Mouse (Mus musculus): ENCODE data around the gene Cd160.
A peak's percentile ranks its signal among the peaks of the same experiment; 100 is the strongest.

The Cd160 gene

DNA sequence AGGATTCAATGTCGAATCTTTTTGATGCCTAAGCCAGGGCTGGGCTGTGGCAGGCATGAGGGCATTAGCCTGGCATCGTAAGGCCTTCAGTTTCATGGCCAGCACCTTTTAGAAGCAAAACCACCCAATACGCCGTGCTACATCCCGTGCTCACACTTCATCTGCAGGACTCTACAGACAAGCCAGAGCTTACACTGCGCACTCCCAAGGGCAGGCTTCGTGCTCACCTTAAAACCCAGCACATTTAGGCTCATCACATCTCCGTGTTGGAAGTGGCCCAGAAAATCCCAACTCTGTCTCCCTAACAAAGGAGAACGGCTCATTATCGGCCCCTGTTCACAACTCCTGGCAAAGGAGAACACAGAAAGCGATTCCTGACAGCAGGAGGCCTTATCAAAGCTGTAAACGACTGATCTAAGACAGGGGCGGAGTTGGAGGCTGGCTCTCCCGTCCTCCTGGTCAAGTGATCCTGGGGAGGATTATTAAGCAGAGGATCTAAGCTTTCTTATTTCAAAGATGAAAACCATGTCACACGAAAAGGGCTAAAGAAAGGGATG, 765 bp downstream of the Cd160 start:
- DNase-seq (ENCODE audit: low spot score): no peak

DNA sequence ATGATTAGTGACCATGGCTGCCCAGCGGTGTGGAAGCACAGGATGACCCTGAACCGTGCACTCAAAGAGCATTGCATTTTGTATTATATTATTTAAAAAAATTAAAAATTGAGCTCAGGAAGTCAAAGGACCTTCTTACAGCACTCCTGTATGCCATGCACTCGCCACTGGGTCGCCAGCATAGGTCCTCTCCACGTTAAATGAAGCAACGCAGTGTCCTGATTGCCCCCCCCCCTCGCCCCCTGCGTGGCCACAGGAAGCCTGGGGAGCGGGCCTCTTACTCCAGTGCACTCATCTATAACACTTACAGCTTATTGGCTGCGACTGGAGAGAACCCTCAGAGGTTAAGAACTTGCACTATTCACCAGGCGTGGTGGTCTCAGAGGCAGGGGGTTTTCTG, 3.9 kb downstream of the Cd160 start:
- no peak for DNase-seq (ENCODE audit: low spot score)

DNA sequence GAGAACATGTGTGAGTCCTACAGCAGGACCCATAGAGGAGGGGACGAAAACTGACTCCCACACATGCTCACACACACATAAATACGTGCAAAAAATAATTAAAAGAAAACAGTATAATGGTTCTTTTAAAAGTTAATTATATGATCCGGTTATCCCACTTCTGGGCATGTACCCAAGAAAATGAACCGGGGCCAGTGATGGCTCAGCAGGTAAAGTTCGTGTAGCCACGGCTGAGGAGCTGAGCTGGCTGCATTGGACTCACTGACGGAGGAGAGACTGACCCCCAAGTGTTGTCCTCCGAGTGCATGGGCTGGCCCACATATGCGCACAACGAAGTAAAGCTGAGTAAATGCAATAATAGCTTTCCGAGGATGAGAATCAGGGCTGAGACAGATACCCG, 4.5 kb downstream of the Cd160 start:
- DNase-seq (ENCODE audit: low spot score): no peak

DNA sequence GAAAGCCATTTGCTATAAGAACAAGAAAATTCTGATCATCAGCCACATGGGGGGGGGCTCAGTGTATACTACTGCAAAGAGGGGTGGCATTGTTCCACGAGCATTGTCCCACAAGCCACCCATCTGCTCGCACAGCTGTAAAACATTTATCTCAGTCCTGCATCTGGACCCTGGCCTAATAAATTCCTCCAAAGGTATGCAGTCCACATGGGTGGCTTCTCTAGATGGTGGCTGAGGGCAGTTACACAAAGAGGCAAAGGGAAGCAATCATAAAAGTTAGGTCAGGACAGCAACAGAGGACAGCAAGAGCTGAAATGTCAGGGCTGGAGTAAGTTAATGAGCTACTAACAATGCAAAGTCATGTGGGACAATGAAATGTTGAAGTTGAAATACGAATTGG, 5.5 kb downstream of the Cd160 start:
- DNase-seq (ENCODE audit: low spot score): no peak

DNA sequence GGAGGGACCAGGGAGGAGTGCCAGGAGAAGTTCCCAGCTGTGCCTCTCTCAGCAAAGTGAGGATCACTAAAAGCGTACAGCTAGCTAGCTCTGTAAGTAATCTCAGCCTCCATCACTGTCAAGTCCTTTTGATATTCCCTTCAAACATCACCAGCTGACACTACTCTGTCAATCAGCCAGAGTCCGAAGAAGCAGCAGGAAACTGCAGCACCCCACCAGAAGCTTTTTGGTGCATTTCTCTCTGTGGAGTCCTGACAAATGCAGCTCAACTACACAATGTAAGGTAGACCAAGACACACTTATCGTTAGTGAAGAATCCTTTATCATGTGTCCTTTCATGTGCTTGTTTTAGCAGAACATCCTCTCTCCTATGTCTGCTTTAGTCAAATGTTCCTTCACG, 7.6 kb downstream of the Cd160 start:
- DNase-seq (ENCODE audit: low spot score): no peak

DNA sequence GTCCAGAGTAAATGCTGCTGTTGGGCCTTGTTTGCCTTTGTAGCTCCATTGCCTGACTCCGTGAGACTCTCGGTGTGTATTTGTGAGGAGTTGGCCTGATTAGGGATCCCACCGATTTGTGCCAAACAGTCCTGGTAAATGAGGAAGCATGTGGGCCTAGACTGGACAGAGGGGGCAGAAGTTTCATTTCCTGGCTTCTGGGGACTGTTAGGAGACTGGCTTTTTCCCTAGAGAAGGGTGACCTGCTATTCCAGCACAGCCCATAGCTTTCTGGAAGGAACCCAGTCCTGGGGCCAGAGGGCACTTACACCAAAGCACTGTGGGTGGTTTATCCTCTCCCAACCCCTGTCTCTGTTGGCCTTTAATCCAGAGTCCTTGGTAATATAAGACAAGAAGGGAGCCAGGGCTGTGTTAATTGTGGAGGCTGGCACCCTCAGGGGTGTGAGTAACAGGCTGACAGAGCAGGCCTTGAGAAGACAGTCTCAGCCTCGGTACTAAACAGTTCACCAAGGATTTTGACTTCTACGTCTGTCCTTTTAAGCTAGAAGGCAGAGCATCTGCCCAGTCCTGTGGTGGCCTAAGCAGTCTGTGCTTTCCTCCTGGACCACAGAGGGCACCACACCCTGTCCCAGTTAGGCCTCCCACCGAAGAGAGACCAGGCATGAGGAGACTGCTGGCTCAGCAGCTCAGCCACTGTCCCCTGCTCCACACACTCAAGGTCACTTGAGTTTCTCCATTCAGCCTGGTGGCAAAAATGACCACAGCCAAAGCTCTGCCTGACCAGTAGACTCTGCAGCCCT, 8.8 kb downstream of the Cd160 start:
- no peak for DNase-seq (ENCODE audit: low spot score)

DNA sequence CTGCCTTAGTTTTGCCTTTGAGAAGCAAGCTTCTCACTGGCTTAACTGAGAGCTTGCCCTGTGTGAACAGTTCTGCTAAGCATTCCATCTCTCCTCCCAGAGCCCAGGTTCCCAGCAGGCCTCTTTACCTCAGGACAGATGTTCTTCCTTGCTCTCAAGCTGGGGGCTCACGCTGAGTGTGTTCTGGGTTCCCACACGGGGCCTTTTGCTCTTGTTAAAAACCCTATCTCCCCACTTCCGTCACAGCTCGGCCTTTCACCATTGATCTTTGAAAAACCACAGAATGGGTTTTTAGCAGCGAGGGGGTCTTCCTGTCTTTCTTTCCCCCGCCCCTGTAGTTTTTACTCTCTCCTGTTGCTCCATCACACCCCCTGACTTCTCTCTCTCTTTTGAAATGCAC, 14.8 kb downstream of the Cd160 start:
- no peak for DNase-seq (ENCODE audit: low spot score)

DNA sequence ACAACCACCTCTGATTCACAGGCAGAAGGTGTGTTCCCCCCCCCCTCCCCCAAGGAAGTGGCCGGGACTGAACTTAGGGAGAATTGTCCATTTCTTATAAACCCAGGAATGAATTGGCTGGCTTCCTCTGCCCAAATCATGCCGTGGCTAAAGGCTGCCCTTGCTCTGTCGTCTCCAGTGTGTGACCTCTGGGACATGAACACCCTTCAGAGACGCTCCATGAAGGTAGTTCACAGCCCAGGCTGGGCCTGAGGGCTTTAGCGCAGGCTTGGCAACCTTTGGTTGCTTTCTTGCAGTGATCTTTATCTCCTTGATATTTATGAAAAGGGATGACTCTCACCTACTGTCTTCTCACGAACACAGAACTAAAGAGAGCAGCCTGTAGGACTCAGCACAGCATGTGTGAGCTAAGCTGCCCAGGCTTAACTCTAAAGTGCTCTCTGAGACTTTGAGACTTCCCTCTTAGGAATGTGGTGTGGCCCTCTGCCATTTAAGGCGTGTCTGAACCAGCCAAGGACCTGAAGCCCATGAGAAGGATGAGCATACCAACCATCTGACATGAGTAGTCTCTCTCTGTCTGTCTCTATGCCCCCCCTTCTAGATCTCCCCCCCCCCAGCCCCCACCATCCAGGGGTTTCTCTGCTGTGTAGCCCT, 15.4 kb downstream of the Cd160 start:
- peak; percentile 18 for DNase-seq (ENCODE audit: low spot score)

DNA sequence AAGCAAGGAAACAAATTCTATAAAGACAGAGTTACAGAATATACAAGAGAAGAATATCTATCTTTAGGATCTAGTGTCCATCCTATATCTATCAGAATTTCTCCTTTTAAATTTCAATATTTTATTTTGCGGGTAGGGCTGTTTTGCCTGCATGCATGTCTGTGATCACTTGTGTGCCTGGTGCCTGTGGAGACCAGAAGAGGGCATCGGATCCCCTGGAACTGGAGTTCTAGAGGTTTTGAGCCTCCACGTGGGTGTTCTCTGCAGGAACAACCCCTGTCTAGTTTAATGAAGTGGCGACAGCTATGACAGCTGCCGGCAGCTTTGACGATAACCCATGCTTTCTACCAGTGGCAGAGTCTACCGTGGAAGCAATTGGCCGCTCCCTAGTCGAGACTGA, 16.0 kb downstream of the Cd160 start:
- DNase-seq (ENCODE audit: low spot score): no peak

DNA sequence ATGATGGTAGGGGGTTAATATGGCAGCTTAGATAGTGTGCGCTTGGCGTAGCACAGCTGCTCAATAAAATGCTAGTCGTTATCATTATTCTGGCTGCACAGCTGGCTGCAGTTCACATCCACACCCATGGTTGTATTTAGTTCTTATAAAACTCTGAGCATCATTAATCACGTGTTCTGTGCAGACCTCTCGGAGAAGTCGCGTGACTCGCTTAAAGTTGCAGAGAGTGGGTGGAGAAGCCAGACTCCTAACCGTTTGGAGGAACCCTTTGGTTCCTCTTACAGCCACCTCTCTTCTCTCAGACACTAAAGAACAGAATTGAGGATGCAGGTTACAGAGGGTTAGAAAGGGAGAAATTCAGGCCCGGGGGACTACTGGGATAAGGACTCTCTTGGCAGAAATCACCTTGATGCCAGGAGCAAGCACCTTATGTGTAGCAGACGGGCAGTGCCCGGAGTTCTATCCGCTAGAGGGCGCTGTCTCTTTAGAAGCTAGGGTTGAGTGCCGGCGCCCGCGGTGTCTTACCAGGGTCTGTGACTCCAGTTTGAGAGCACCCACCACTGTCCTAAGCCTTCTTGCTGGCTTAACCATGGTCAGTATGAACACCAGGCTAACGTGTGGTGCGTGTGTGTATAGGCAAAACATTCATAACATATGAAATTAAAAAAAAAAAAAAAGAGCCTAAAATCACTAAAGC, 16.6 kb downstream of the Cd160 start:
- DNase-seq (ENCODE audit: low spot score): peak; percentile 81

DNA sequence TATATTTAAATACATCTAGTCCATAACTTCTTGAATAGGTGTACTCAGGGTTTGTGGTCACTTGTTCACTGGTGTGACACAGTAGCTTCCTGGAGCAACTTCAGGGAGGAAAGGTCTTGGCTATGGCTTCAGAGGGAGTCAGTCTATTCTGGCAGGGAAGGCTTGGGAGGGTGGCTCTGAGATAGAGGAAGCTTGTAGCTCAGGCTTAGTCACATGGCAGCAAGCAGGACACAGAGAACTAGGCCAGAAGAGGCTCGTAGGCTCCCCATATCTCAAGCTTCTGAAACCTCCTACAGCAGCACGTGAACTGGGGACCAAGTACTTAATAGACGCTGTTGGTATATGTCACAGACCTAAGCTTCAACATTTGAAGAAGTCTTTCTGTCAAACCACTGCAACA, 17.9 kb downstream of the Cd160 start:
- no peak for DNase-seq (ENCODE audit: low spot score)

DNA sequence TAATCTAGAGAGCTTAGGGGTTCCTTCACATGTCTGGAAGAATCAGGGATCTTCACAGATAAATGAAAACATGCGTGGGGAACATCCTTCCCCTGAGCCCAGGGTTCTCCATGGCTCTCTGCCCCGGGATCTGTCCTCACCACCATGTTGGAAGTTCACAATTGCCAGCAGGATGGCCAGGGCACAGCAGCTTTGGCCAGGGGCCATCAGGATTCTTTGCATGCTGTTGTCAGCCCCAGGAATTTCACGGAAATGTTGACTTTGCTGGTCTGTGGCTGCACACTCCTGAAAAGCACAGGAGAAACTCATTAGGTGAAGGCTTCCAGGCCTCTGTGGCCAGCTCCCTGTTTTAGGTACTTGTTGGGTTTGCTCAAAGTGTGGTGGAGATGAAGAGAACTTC, 20.5 kb downstream of the Cd160 start:
- no peak for DNase-seq (ENCODE audit: low spot score)

DNA sequence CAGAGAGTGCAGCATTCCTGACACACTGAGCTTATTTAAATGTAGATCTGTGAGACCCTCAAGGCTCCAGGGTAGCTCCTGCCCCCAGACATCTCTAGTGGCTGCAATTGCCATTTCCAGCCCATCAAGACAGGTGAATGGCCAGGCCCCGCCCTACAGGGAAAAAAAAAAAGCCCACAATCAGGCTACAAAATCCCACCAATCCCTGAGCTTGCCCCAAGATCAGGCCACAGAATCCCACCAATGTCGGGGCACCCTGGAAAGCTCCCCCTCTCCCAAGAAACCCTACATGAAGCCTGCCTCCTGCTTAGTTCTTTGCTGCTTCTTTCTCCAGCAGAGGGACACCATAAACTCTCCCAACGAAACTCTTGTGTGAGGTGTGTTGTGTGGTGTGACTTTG, 21.0 kb downstream of the Cd160 start:
- no peak for DNase-seq (ENCODE audit: low spot score)

DNA sequence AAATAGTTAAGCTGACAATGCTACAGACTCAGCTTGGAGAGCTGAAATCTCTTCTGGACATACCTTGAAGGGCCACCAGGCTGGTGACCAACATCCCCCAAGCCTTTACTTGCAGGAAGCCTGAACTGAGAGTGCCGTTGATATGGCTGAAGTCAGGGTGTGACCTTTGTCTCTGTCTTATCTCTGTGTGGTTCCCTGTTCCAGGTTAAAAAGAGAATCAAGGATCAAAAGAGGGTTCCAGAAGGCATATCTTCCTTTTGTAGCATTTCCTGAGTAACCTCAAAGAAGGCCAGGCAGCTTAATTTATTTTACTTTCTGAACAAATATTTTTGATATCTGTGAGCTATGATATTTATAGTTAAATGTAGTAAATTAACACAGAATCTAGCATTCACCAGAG, 26.9 kb downstream of the Cd160 start:
- DNase-seq (ENCODE audit: low spot score): no peak

DNA sequence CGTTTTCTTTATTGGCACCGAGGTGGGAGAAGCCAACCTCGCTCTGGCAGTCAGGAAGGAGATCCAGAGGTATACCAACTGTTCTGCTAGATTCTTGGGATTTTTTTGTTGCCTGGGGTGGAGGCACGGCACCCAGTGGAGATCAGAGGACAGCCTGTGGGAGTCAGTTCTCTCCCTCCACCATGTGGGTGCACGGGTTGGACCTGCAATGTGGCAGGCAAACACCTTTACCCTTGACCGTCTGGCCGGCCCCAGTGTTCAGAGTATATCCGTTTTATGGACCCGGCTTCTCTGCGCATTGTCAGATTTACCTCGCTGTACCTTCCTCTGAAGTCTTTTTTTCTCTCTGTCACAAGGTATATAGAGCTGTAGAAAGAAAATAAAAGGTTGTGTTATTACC, 28.9 kb downstream of the Cd160 start:
- DNase-seq (ENCODE audit: low spot score): no peak

DNA sequence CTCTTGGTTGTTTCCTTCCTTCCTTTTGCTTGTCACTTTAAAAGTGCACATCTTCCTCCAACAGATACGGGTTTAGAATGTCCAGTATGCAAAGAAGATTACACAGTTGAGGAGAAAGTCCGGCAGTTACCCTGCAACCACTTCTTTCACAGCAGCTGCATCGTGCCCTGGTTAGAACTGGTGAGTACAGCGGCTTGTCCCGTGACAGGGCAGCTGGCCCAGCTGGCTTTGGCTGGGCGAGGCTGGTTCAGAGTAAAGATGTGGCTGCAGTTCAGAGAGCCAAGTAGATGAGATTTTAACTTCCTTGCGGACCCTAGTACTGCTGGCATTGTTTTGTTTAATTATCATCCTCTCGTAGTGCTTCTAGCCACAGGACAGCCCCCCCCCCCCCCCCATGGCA, 40.6 kb downstream of the Cd160 start:
- no peak for DNase-seq (ENCODE audit: low spot score)

DNA sequence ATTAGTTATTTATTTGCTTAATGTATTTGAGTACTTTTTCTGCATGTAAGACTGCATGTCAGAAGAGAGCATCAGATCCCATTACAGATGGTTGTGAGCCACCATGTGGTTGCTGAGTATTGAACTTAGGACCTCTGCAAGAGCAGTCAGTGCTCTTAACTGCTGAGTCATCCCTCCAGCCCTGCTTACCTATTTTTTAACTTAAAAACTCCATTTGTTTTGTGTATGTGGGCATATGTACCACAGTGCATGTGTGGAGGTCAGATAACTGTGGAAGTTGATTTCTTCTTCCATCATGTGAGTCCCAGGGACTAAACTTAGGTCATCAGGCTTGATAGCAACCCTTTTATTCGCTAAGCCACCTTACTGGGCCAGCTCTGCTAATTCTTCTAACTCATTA, 41.4 kb downstream of the Cd160 start:
- DNase-seq (ENCODE audit: low spot score): no peak

DNA sequence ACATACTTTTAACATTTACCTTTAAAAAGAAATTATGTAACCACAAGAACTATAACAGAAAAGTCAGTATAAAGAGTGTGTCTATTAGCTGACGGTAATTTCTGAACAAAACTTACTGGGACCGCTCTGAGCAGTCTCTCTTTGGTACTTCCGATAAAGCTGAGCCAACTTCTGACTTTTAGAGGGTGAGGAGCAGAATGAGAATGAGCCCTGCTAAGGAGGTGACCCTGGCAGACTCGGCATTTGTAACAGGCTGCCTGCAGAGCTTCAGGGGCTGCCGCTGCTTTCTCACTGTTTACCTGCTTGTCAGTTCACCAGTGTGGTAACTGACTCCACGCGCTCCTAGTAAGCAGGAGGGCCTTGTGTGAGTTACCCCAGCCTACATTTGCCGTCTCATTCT, 46.9 kb downstream of the Cd160 start:
- no peak for DNase-seq (ENCODE audit: low spot score)

DNA sequence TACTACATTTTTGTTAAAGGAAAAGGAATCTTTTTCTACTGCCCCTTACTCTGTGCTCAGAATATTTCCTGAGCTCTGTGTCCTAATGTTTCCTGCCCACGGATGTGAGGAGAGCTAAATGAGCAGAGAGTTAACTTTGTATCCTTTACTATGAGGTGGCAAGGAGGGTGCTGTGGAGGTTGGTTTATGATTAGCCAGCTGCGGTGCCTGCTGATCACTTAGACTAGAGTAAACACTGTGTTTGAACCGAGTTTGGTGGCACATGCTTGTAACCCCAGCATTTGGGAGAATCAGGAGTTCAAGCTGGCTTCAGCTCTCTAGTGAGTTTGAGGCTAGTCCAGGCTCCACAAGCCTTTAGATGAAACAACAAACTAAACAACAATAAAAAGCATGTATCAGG, 52.0 kb downstream of the Cd160 start:
- no peak for DNase-seq (ENCODE audit: low spot score)

DNA sequence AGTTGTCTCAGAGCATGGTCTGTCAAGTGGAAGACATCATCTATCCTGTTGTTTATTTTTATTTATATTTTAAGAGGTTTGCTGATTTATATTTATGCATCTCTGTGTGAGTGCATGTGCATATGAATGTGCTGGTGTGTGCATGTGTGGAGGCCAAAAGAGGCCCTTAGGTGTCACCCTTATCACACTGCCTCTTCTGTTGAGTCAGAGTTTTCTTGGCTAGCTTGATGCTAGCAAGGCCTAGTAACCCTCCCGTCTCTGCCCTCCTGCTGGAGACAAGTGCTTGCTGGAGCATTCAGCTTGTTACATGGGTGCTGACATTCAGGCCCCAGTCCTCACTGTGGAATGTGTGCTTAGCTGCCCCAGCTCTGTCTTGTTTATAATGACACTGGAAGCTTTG, 56.2 kb downstream of the Cd160 start:
- DNase-seq (ENCODE audit: low spot score): no peak

DNA sequence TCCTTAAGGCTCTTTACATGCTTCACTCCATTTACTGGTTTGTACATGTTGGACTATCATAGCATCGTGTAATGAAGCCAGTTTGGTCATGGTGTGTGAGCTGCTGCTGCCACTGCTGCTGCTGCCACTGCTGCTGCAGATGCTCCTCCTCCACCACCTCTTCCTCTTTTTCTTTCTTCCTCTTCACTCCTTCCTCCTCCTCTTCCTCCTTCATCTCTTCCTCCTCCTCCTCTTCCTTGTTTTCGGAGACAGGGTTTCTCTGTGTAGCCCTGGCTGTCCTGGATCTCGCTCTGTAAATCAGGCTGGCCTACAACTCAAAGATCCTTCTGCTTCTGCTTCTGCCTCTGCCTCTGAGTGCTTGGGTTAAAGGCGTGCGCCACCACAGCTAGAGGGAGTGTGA, 59.2 kb downstream of the Cd160 start:
- no peak for DNase-seq (ENCODE audit: low spot score)

DNA sequence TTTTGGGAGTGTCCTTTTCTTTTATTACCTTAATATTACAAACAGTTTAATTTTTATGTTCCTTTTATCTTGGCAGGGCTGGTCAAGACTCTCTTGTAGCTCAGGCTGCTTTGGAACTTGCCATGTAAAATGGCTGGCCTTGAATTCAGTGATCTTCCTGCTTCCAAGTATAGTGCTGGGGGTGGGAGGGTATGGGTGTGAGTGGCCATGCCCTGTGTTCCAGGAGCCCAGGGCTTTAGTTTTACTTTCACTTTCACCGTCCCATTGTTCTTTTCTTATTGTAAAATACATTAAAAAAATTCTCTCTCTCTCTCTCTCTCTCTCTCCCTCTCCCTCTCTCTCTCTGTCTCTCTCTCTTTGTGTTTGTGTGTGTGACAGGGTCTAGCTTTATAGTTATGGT, 64.6 kb downstream of the Cd160 start:
- no peak for DNase-seq (ENCODE audit: low spot score)

DNA sequence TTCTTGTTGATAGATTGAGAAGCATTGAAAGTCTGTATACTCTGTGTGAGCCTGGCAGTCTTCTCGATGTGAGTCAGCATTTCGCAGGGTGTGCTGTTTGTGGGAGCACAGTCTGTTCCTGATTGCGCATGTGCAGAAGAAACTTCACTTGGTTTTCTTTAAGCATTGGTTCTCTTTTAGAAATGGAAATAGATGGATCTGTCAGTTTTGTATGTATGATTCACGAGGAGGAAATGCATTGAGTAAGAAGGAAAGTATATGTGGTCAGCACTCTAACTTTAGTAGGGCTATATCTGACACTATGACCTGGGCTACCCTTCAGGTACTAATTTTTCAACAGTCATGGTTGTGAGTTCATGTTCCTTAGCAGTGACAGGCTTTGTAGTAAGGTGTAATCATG, 69.5 kb downstream of the Cd160 start:
- DNase-seq (ENCODE audit: low spot score): no peak
